Mouse (Mus musculus): ENCODE results near the gene Prdm16. TPM values are rescaled to one million over a fixed set of nuclear protein-coding genes. Genes with fewer than 3 reads are reported as not detected.

Prdm16 gene
- polyA plus RNA-seq, 1 experiment = 7.3 TPM

GRCm38 (mm10) chr4:154603663-154604441 is 32.8 kb downstream of the Prdm16 start:
- DNase-seq (ENCODE audit: low read depth) = no peak

DNA sequence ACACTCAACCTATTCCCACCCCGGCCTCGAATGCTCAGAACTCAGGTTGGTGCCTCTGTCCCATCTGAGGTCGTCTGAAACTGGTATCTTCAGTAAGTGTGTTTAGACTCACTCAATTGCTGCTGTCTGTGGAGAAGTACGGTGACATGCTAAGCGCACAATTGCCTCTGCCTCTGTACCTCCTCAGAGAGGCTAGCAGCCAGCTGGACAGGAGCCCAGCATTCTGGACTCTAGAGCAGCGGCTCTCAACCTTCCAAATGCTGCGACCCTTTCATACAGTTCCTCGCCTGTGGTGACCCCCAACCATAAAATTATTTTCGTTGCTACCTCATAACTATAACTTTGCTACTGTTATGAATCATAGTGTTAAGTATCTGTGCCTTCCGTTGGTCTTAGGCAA is 34.3 kb downstream of the Prdm16 start:
- DNase-seq (ENCODE audit: low read depth) = no peak

DNA sequence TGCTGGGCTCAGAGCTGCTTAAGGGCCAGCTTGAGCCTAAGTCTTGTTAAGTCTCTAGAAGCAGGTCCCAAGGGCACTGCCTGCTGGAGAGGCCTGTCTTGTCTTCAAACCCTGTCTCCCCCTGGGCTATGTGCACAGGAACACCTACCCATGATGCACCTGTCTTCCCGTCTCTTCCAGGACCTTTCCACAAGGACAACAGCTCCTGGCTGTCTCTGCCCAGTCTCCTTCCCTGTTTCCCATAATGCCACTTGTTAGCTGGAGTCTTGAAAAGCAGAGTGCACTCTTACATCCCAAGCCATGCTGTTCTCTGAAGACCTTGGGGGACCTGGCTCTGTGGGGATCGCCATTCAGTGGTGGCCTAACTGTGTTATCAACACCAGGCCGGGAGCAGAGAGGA is 35.7 kb downstream of the Prdm16 start:
- no peak for DNase-seq (ENCODE audit: low read depth)

DNA sequence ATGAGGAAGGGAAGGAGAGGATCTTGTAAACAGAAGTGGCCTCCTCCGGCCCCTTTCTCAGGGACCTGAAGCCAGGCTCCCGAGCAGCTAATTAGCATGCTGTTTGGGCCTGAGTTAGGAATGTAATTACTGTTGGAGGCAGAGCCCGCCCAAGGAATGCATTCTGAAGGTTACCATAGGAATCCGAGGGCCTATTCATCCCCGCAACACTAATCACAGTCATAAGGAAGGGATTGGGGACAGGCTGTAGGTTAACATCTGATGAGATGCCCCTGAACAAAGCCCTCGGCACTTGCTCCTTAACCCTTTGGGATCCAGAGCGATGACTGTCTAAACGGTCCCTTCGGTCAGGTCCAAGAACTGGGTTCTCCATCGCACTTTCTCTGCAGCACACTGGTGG is 36.7 kb downstream of the Prdm16 start:
- no peak for DNase-seq (ENCODE audit: low read depth)

- no peak for DNase-seq (ENCODE audit: low read depth)
These were observed 38.3 kb downstream of the Prdm16 start for GRCm38 (mm10) chr4:154598357-154598756.

DNA sequence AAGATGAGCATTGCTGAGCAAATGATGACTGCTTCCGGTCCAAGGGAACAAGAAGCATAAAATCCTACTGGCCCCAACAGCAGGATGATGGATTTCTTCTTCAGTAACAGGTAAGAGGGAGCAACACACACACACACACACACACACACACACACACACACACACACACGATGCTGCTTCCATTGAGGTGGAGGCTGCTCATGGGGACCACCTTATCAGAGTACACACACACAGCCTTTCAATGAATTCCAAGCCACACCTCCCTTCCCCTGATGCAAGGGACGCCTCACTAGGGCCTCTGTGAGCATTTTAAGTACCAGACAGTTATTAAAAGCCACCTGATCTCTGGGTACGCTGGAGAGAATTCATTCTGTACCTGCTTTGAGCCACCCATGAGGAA is 39.9 kb downstream of the Prdm16 start:
- DNase-seq (ENCODE audit: low read depth) = no peak

DNA sequence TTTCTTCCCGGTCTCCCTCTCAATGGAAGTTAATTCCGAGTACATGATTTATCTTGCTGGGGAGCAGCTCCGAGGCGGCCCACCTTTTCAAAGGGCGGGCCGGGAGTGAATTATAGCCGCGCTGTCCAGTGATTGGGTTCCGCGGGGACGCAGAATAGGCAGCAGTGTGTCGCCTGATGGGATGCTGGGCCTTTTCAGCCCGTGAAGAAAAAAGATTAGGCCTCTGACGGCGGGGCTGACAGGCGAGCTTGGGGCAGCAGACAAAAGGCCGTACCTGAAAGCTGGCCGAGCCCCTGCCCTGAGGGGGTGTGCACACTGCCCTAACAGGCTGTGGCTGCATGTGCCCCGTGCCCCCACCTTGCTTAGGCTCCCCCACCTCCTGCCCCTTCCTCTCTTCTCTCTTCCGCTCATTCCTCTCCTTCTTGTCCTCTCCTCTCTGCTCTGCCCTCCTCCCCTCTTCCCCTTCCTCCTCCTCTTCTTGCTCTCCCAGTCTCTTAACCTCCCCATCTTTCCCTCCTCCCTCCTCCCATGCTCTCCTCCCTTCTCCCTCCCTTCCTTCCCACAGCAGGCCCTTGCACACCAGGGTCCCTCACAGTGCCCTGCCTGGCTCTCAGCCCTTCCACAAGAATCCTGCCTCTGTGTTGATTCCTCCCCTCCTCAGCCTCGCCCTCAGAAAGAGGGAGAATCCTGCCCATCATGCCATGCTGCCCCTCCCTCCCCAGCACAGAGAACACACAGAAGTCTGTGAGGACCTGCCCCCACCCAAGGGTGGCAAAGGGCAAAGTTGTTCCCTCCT is 41.7 kb downstream of the Prdm16 start:
- DNase-seq (ENCODE audit: low read depth) = no peak

DNA sequence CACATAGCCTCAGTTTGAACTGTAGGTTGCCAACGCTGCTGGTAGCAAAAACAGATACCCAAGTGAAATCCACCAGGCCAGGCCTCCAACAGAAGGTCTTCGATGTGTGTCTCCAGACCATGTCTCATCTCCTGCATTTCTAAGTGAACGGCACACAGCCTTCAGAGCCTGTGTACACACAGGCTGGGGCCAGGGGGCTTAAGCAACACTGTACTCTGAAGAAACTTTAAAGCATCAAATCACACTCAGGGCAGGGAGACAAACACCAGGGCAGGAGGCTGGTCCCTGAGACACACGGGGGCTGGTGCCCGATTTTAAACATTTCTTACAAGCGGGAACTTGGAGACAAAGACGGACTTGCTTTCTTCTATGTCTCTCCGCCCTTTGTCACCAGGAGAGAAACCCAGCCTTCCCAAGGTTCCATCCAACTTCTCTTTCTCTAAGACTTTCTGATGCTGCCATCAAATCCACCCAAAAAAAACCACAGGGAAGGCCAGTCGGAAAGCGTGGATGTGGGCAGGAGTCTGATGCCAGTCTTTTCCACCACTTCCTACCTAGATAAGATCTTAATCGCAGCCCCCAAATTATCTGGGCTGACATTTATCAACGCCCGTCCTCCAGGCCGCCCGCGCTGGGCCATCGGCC is 42.4 kb downstream of the Prdm16 start:
- no peak for DNase-seq (ENCODE audit: low read depth)

DNA sequence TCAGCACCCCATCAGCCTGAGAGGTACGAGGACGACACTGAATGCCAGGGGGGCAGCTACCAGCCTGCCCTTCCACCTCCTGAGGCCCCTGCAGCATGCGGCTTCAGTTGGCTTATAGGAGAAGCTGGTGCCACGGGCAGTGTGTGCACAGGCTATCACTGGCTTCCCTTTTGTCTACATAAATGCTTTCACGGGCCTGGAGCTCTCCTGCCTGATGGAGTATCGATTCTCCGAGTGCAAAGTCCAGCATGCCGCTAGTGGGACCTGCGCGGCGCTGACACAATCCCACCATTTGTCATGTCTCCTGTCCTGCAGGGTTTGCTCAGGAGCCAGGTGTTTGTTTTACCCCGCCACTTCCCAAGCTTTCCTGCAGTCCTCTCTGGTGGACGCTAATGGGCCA is 44.1 kb downstream of the Prdm16 start:
- no peak for DNase-seq (ENCODE audit: low read depth)

DNA sequence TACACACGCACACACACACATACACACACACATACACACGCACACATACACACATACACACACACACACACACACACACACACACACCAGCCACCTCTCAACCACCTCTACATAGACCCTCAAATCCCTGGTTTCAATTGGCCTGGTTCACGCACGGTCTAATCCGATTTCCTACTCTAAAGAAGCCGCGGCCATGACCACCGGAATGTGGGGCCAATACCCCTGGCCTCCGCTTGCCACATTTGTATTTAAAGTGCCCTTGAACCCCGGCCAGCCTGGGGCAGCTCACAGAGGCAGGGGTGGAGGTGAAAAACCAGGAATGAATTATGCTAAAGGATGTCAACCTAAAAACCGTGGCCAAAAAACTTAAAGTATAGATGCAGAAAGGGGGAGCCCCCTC is 45.8 kb downstream of the Prdm16 start:
- no peak for DNase-seq (ENCODE audit: low read depth)

GRCm38 (mm10) chr4:154586334-154586733 is 50.3 kb downstream of the Prdm16 start:
- DNase-seq (ENCODE audit: low read depth) = no peak

DNA sequence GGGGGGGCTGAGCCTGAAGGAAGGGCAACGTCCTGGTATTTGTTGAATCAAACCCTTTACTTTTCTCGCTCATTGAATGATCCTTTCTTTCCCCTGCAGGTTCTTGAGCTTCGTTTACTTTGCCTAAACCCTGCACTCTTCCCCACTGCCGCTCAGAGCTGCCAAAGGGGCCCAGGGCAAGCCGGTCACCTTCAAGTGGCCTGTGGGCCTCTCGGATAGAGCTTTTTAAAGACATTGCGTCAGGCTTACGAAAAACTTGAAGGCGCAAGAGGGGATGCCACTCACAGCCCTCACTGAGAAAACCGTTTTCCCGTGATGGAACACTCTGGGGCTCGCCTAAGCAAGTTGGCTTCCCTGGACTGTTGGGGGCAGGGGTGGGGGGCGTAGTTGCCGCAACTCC is 50.9 kb downstream of the Prdm16 start:
- DNase-seq (ENCODE audit: low read depth) = no peak

- DNase-seq (ENCODE audit: low read depth) = no peak
These were observed 53.0 kb downstream of the Prdm16 start for GRCm38 (mm10) chr4:154583712-154584111.

DNA sequence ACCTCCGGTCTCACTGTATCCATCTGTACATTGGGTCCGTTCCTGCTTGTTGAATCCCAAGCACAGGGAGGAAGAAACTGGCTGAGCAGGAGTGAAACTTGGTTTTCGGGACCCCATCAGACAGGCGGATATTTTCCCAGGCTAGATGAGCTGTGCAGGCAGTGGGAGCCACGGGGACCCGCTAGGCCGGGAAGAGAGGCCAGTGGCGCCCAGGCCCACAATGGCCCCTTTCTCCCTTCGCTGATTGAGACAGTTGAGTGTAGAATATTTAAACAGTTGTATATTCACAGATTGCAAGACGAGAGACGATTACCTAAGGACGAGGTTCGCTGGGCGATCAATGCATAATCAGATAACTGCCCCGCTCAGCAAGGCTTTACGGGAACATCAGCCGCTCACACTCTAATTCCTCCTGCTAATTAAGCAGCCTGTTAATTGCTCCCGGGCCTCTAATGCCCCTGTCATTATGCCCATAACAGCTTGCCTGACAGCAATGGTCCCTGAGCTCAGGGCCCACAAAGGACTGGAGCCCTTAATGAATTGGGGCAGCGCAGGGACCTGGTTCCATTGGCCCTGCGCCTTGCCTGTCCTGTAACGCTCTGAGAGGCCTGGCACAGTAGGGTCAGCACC is 54.0 kb downstream of the Prdm16 start:
- no peak for DNase-seq (ENCODE audit: low read depth)

DNA sequence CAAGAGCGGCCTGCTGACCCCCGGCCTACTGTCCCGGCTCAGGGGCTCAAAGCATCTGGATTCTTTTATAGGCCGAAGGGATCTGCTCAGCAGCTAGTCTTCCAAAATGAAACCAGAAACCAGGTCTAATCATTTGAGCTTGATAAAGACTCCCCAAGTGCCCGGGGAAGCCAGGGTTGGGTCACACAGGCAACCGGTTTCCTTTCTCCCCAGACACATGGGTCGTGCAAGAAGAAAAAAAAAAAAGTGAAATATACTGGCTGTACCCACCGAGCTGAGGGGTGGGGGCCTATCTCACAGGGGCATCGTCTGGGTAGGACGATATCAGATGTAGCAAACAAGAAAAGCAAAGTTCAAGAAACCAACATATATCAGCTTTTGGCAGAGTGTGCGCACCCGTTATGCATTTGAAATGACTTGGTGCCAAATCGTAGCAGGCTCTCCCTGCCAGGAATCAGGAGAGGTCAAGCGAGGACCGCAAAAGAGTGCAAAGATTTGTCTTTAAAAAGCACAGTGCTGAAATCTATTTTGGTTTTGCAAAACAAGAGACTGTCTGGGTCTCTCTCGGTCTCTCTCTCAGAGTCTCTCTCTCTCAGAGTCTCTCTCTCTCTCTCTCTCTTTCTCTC is 55.3 kb downstream of the Prdm16 start:
- no peak for DNase-seq (ENCODE audit: low read depth)

- DNase-seq (ENCODE audit: low read depth) = no peak
These were observed 62.3 kb downstream of the Prdm16 start for GRCm38 (mm10) chr4:154574208-154574875.

- DNase-seq (ENCODE audit: low read depth) = no peak
These were observed 66.2 kb downstream of the Prdm16 start for GRCm38 (mm10) chr4:154570451-154570881.

GRCm38 (mm10) chr4:154569845-154570244 is 66.8 kb downstream of the Prdm16 start:
- DNase-seq (ENCODE audit: low read depth) = no peak

DNA sequence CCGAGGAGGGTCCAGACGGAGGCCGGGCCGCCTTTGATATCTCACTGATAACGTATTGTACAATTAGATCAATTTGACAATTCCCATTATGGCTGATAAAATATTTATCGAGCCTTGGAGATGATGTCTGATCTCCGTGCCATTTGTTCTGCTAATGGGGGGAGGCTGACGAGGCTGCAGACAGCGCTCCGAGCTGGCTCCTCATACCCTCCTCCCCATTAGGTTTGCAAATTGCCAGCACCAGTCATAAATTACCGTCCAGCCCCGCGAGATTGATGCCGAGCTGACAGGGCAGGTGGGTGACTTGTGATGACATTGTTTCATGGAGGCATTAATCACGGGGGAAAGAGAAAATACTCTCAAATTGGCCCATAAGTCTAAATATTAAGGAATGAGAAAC is 67.9 kb downstream of the Prdm16 start:
- DNase-seq (ENCODE audit: low read depth) = no peak

DNA sequence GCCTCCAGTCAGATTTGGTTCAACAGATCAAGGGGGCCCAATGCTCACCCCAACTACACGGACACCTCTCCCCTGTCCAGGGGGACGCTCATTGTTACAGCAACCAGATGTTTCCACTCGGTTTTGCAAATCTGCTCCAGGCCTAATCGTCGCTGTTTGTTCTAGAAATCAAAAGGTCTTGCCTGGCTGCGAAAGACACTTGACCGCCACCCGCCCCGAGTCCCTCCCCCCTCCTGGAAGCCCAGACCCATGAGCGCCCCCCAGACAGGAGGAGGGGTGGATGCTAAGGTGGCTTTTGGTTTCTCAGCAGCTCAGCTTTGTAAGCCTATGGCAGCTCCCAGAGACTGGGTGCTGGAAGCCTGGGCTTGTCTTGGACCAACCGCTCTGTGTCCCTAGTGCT is 68.7 kb downstream of the Prdm16 start:
- no peak for DNase-seq (ENCODE audit: low read depth)

GRCm38 (mm10) chr4:154563201-154563600 is 73.5 kb downstream of the Prdm16 start:
- DNase-seq (ENCODE audit: low read depth) = no peak

Measured in gonadal fat pad, adult 2 months (tissue).